Mouse (Mus musculus): ENCODE measurements at regions not wholly inside any gene's neighbourhood (a gene's known extent, or its start where the extent isn't known, plus 50 kb on each side); places are given as distances from the start of the nearest gene placed in this dataset.

DNA sequence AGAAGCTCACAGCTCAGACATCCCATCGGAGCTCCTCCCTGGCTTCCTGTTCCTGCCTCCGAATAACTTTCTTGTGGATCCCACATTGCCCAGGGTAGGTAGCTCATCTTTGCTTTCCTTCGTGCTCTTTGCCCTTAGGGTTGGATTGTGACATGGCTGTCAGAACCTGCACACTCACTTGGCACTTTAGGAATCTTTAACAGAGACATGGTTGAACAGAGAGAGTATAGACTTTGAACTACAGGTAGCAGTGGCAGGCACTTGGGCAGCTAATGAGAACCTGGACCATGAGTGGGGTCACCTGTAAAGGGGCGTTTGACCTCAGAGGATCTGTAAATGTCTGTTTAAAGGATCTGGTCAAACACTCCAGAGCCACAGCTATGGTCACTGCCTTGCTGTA, 62.4 kb upstream of the Sall1 start:
- no peak for DNase-seq (ENCODE audit: low read depth, low spot score)

GRCm38 (mm10) chr8:89097396-89097795, 53.4 kb upstream of the Sall1 start:
- DNase-seq (ENCODE audit: low read depth, low spot score), result no peak

Data from skeletal muscle tissue, adult 2 months (tissue).